Mouse (Mus musculus): ENCODE measurements around the gene Hoxb8. TPM values are rescaled to one million over a fixed set of nuclear protein-coding genes. Genes with fewer than 3 reads are reported as not detected.

The Hoxb8 gene
- total RNA-seq, 1 experiment, result 0.18 TPM

DNA sequence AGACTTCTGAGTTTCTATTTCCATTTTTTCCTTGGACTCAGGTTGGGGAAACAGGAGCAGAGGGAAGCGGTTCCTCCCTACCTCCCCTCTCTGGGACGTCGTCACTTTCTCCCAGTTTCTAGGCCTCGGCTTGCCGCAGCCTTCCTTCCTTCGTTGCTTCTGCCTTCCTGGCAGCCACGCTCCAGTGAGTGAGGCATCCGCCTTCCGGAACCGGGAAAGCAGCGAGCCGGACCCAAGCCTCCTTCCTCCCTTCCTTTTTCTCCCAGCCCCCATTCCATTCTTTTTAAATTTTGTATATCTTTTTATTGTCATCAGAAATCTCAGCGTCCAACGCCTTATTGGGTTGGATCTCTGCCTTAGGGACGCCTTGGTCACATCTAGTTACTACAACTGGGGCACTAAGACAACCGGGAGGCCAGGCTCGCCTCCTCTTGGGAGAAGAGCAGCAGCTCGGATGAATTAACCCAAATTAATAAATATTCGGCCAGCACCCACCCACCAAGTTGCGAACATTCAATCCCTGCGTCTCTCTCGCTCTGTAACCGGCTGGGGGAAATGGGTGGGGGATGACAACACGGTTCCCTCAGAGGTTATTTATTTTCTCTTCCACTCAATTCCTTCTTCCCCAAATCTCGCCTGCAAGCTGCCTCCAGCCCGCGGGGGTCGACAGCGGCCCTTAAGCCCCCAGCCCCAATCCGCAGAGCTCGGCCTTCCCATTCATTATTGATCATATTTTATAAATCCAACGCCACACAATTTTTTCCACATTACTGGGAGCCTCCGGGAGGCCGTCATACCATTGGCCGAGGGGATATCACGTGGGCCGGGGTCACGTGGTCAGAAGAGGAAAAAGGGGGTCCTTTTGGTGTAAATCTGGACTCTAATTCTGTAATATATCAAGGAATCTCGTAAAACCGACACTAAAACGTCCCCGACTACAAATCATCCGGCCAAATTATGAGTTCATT is 4.3 kb downstream of the Hoxb8 start, which contains the start of gene Hoxb7:
TSS of gene Hoxb7 (plus strand) at position 853 of the 968 bp plus-strand sequence.
- no peak for TF ChIP-seq ZNF384 (IDR thresholded peaks at IDR 0.05; ENCODE audit: low read depth, low read length)
- no peak within 1 kb of the TSS for H3K27ac ChIP-seq (ENCODE audit: insufficient read depth, low read depth, low read length, poor library complexity, severe bottlenecking)
- no peak within 1 kb of the TSS for H3K9ac ChIP-seq (ENCODE audit: insufficient read depth, low read depth, low read length, poor library complexity, severe bottlenecking)
- H3K4me1 ChIP-seq (ENCODE audit: control insufficient read depth in 2 of 2, insufficient read depth in 2 of 2, low read length in 2 of 2, poor library complexity in 1 of 2), result peaks cover 0 to 9% of the 10 kb centered on the region in 2 experiments; a peak in 1 of 4 replicates
- H3K36me3 ChIP-seq (ENCODE audit: control insufficient read depth, insufficient read depth, low read length, poor library complexity, severe bottlenecking), result no peaks in the 10 kb centered on the region
- DNase-seq (ENCODE audit: low read depth, low spot score), result no peak
- peak within 1 kb of the TSS; percentile 25 to 67 for H3K4me3 ChIP-seq (ENCODE audit: insufficient read depth in 1 of 2, low read depth in 1 of 2, low read length in 2 of 2, poor library complexity in 1 of 2, severe bottlenecking in 1 of 2)
- in situ Hi-C loops (cut with MboI; ENCODE audit: low sequenced_read_pairs in 2 of 2, unreplicated experiment in 2 of 2), result loop anchor here in 1 of 2 experiments (10.0 to 25.0 kb wide), 2 partner anchors 49 to 576 kb away; no protein-coding TSS in a partner anchor
- no peaks in the 10 kb centered on the region for H3K9me3 ChIP-seq (ENCODE audit: control insufficient read depth, insufficient read depth, low read depth, low read length)

GRCm38 (mm10) chr11:96286739-96287385 is 5.2 kb downstream of the Hoxb8 start:
- H3K9me3 ChIP-seq (ENCODE audit: control insufficient read depth, insufficient read depth, low read depth, low read length), result no peaks in the 10 kb centered on the region
- H3K36me3 ChIP-seq (ENCODE audit: control insufficient read depth, insufficient read depth, low read length, poor library complexity, severe bottlenecking), result no peaks in the 10 kb centered on the region
- in situ Hi-C loops (cut with MboI; ENCODE audit: low sequenced_read_pairs in 2 of 2, unreplicated experiment in 2 of 2), result loop anchor here in 1 of 2 experiments (10.0 to 25.0 kb wide), 2 partner anchors 48 to 575 kb away; no protein-coding TSS in a partner anchor
- no peak for TF ChIP-seq ZC3H11A (IDR thresholded peaks at IDR 0.05; ENCODE audit: borderline replicate concordance, low read depth, low read length)
- no peak for TF ChIP-seq ZNF384 (IDR thresholded peaks at IDR 0.05; ENCODE audit: low read depth, low read length)
- no peak for TF ChIP-seq HCFC1 (IDR thresholded peaks at IDR 0.05; ENCODE audit: borderline replicate concordance, insufficient read depth, low read length)
- no peak for TF ChIP-seq MAFK (IDR thresholded peaks at IDR 0.05; ENCODE audit: insufficient read depth, low read depth, low read length)
- TF ChIP-seq CHD2 (IDR thresholded peaks at IDR 0.05; ENCODE audit: low read depth, low read length), result no peak
- H3K4me3 ChIP-seq (ENCODE audit: insufficient read depth in 1 of 2, low read depth in 1 of 2, low read length in 2 of 2, poor library complexity in 1 of 2, severe bottlenecking in 1 of 2), result peak overlapping the region; percentile 25 to 67
- H3K4me1 ChIP-seq (ENCODE audit: control insufficient read depth in 2 of 2, insufficient read depth in 2 of 2, low read length in 2 of 2, poor library complexity in 1 of 2), result peaks cover 0 to 9% of the 10 kb centered on the region in 2 experiments; a peak in 1 of 4 replicates
- H3K9ac ChIP-seq (ENCODE audit: insufficient read depth, low read depth, low read length, poor library complexity, severe bottlenecking), result no peak overlapping the region
- no peak overlapping the region for H3K27ac ChIP-seq (ENCODE audit: insufficient read depth, low read depth, low read length, poor library complexity, severe bottlenecking)
- no peak for DNase-seq (ENCODE audit: low read depth, low spot score)

- Histone ChIP-seq H3K9ac (ENCODE audit: insufficient read depth, low read depth, low read length, poor library complexity, severe bottlenecking) (no peak overlapping the region), H3K4me3 (ENCODE audit: insufficient read depth in 1 of 2, low read depth in 1 of 2, low read length in 2 of 2, poor library complexity in 1 of 2, severe bottlenecking in 1 of 2) (peak overlapping the region in 1 of 2 experiments; percentile 67; a peak in 2 of 4 replicates), H3K4me1 (ENCODE audit: control insufficient read depth in 2 of 2, insufficient read depth in 2 of 2, low read length in 2 of 2, poor library complexity in 1 of 2) (peaks cover 0 to 9% of the 10 kb centered on the region in 2 experiments; a peak in 1 of 4 replicates), H3K27ac (ENCODE audit: insufficient read depth, low read depth, low read length, poor library complexity, severe bottlenecking) (no peak overlapping the region), H3K36me3 (ENCODE audit: control insufficient read depth, insufficient read depth, low read length, poor library complexity, severe bottlenecking) (no peaks in the 10 kb centered on the region), H3K9me3 (ENCODE audit: control insufficient read depth, insufficient read depth, low read depth, low read length) (no peaks in the 10 kb centered on the region)
- in situ Hi-C loops (cut with MboI; ENCODE audit: low sequenced_read_pairs in 2 of 2, unreplicated experiment in 2 of 2), result loop anchor here in 1 of 2 experiments (10.0 to 25.0 kb wide), 2 partner anchors 47 to 575 kb away; no protein-coding TSS in a partner anchor
- TF ChIP-seq CHD2 (IDR thresholded peaks at IDR 0.05; ENCODE audit: low read depth, low read length) (no peak), ZC3H11A (IDR thresholded peaks at IDR 0.05; ENCODE audit: borderline replicate concordance, low read depth, low read length) (no peak), ZNF384 (IDR thresholded peaks at IDR 0.05; ENCODE audit: low read depth, low read length) (no peak), HCFC1 (IDR thresholded peaks at IDR 0.05; ENCODE audit: borderline replicate concordance, insufficient read depth, low read length) (no peak), MAFK (IDR thresholded peaks at IDR 0.05; ENCODE audit: insufficient read depth, low read depth, low read length) (no peak)
- DNase-seq (ENCODE audit: low read depth, low spot score), result no peak
Measured at GRCm38 (mm10) chr11:96287411-96287810, 5.7 kb downstream of the Hoxb8 start.

DNA sequence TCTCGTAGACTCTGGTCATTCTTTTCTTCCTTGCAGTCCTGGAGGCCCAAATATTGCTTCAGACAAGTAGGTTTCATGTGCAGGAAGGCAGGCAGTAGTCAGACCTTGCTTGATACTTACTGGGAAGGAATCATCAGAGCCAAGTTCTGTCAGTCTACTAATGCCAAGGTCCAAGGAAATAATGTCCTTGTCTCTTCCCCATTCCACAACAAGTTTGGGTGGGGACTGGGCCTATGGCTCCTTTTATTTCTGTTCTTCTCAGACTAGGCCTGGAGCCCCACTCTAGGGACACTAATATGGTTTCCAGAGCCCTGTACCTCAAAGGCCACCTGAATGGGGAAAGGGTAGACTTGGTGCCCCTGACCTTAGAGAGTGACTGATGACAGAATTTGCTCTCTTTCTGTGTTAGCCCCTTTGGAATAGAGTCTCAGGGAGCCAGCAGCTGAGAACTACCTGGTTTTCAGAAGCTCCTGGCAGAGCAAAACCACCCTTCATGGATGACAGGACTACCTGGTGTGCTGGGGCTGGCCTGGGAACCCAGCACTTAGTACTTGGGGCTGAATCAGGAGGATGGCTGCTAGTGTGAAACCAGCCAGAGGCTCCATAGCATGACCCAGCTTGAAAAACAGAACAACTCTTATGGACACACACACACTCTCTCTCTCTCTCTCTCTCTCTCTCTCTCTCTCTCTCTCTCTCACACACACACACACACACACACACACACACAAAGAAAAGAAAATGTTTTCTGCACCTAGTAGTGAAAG is 6.9 kb downstream of the Hoxb8 start:
- TF ChIP-seq MAFK (IDR thresholded peaks at IDR 0.05; ENCODE audit: insufficient read depth, low read depth, low read length), result no peak
- TF ChIP-seq HCFC1 (IDR thresholded peaks at IDR 0.05; ENCODE audit: borderline replicate concordance, insufficient read depth, low read length), result no peak
- no peak for TF ChIP-seq ZNF384 (IDR thresholded peaks at IDR 0.05; ENCODE audit: low read depth, low read length)
- no peak for TF ChIP-seq ZC3H11A (IDR thresholded peaks at IDR 0.05; ENCODE audit: borderline replicate concordance, low read depth, low read length)
- TF ChIP-seq CHD2 (IDR thresholded peaks at IDR 0.05; ENCODE audit: low read depth, low read length), result no peak
- DNase-seq (ENCODE audit: low read depth, low spot score), result no peak
- Histone ChIP-seq H3K9ac (ENCODE audit: insufficient read depth, low read depth, low read length, poor library complexity, severe bottlenecking) (no peak overlapping the region), H3K27ac (ENCODE audit: insufficient read depth, low read depth, low read length, poor library complexity, severe bottlenecking) (no peak overlapping the region), H3K9me3 (ENCODE audit: control insufficient read depth, insufficient read depth, low read depth, low read length) (no peaks in the 10 kb centered on the region), H3K36me3 (ENCODE audit: control insufficient read depth, insufficient read depth, low read length, poor library complexity, severe bottlenecking) (no peaks in the 10 kb centered on the region), H3K4me3 (ENCODE audit: insufficient read depth in 1 of 2, low read depth in 1 of 2, low read length in 2 of 2, poor library complexity in 1 of 2, severe bottlenecking in 1 of 2) (no peak overlapping the region), H3K4me1 (ENCODE audit: control insufficient read depth in 2 of 2, insufficient read depth in 2 of 2, low read length in 2 of 2, poor library complexity in 1 of 2) (peaks cover 0 to 9% of the 10 kb centered on the region in 2 experiments; a peak in 2 of 4 replicates)
- in situ Hi-C loops (cut with MboI; ENCODE audit: low sequenced_read_pairs in 2 of 2, unreplicated experiment in 2 of 2), result loop anchor here in 1 of 2 experiments (10.0 to 25.0 kb wide), 2 partner anchors 46 to 574 kb away; no protein-coding TSS in a partner anchor
